Mouse (Mus musculus) gastrocnemius, postnatal 10 days (tissue): Measurements from ENCODE around the gene Adrb1. TPM values are rescaled to one million over a fixed set of nuclear protein-coding genes. Genes with fewer than 3 reads are reported as not detected.

ENCODE experiments used
- DNase-seq: peaks from one replicate; pipeline ENCODE4 v3.0.0; 2021; ENCODE audit warnings: mixed read lengths
- total RNA-seq, 2 experiments: library from RNA; stranded (reverse); gene quantifications; 2 replicates each; pipeline ENCODE4 v1.2.3; 2021

The Adrb1 gene
- total RNA-seq, 2 experiments from 2014 or later, result 1.1 to 1.5 TPM

- DNase-seq, result no peak
These were observed 18.5 kb upstream of the Adrb1 start for GRCm38 (mm10) chr19:56703238-56704097.

- DNase-seq, result no peak
These were observed 16.8 kb upstream of the Adrb1 start for GRCm38 (mm10) chr19:56705026-56705675.

- no peak for DNase-seq
These were observed 13.2 kb upstream of the Adrb1 start for GRCm38 (mm10) chr19:56708794-56709193.

- no peak for DNase-seq
These were observed 11.7 kb upstream of the Adrb1 start for GRCm38 (mm10) chr19:56710131-56710905.

GRCm38 (mm10) chr19:56713613-56714012, 8.4 kb upstream of the Adrb1 start:
- DNase-seq, result no peak

- no peak for DNase-seq
These were observed 7.3 kb upstream of the Adrb1 start for GRCm38 (mm10) chr19:56714661-56715170.

GRCm38 (mm10) chr19:56718046-56718445, 4.0 kb upstream of the Adrb1 start:
- no peak for DNase-seq

GRCm38 (mm10) chr19:56720882-56721281, 1.1 kb upstream of the Adrb1 start:
- no peak for DNase-seq

GRCm38 (mm10) chr19:56722291-56722707, 300 bp downstream of the Adrb1 start:
- DNase-seq, result no peak

GRCm38 (mm10) chr19:56722711-56723330, 822 bp downstream of the Adrb1 start:
- peak; percentile 27 for DNase-seq

- DNase-seq, result peak; percentile 73
These were observed 1.5 kb downstream of the Adrb1 start for GRCm38 (mm10) chr19:56723331-56724125.

GRCm38 (mm10) chr19:56724126-56724597, 2.2 kb downstream of the Adrb1 start:
- no peak for DNase-seq

GRCm38 (mm10) chr19:56727170-56727877, 5.3 kb downstream of the Adrb1 start:
- no peak for DNase-seq

GRCm38 (mm10) chr19:56734033-56734572, 12.1 kb downstream of the Adrb1 start:
- DNase-seq, result no peak

- DNase-seq, result no peak
These were observed 13.7 kb downstream of the Adrb1 start for GRCm38 (mm10) chr19:56735747-56736146.

- DNase-seq, result no peak
These were observed 14.3 kb downstream of the Adrb1 start for GRCm38 (mm10) chr19:56736287-56736686.

GRCm38 (mm10) chr19:56745061-56745460, 23.1 kb downstream of the Adrb1 start:
- no peak for DNase-seq

GRCm38 (mm10) chr19:56745528-56745927, 23.5 kb downstream of the Adrb1 start:
- no peak for DNase-seq

- no peak for DNase-seq
These were observed 24.6 kb downstream of the Adrb1 start for GRCm38 (mm10) chr19:56746618-56747017.

GRCm38 (mm10) chr19:56747878-56748277, 25.9 kb downstream of the Adrb1 start:
- no peak for DNase-seq
